Mouse (Mus musculus) duodenum, adult 2 months (tissue): ENCODE measurements around the gene Dmbt1. TPM values are rescaled to one million over a fixed set of nuclear protein-coding genes. Genes with fewer than 3 reads are reported as not detected.

Experiments used
- polyA plus RNA-seq: library from polyadenylated mRNA; depleted of rRNA; stranded (reverse); fragments of >200 nt; gene quantifications from 2 replicates; pipeline ENCODE4 v1.2.3, GENCODE M21; 2012; ENCODE audit warnings: low replicate concordance; rRNA removed

Gene Dmbt1
- 143 and 710 TPM in 2 replicates for polyA plus RNA-seq

DNA sequence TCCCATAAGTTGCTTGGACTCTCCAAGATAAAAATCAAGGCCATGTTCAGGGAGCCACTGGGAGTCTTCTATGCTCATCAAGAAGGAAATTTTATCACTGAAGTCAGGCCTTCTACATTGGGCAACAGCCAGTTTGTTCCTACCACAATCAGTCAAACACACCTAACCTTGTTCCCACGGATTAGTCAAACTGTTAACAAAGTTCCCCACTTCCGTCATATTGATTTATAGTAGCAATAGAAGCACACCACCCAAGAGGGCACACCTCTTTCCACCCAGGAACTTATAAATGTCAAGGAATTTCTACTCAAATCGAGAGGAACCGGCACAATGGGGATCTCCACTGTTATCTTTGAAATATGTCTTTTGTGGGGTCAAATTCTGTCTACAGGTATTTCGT lies at the start of gene Dmbt1:
Gene Dmbt1 (plus strand): TSS at position 299 of the 400 bp plus-strand sequence.

DNA sequence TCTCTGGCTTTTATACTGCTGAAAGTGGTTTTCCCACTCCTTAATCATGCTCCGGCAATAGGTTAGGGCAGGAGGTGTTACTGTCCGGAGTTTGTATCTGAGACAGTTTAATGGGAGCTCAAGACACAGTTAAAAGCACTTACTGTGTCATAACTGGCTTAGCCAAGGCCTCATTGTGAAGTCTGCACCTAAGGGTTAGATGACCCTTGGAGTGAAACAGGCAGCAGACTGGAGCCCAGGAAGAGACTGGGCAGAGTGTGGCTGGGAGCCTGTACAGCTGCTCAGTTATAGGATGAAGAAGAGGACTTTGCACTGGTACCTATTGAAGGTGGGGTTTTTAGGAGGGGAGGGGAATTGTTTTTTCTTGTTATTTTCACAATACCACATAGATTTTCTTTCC lies 114.4 kb downstream of the Dmbt1 start, which contains the start of gene 4933402N03Rik:
Gene 4933402N03Rik (minus strand): TSS at position 101 of the 400 bp plus-strand sequence.

Other genes starting within 250 kb of the Dmbt1 start
- 13.9 and 30.5 TPM in 2 replicates for gene Plekha1, start 166.3 kb upstream of the Dmbt1 start, polyA plus RNA-seq
- gene Htra1, start 95.9 kb upstream of the Dmbt1 start, polyA plus RNA-seq = 22.3 and 27.8 TPM in 2 replicates
- gene 4933402N03Rik, start 114.3 kb downstream of the Dmbt1 start, polyA plus RNA-seq = not detected in 2 replicates
- 0.39 TPM in 1 of 2 replicates, not detected in the other for gene 5430419D17Rik, start 142.3 kb downstream of the Dmbt1 start, polyA plus RNA-seq